Mouse (Mus musculus) myocyte (in vitro differentiated cells): ENCODE results near the gene Mfsd4b3. TPM values are rescaled to one million over a fixed set of nuclear protein-coding genes. Genes with fewer than 3 reads are reported as not detected.
"Not testable (repeated sequence)": the region's sequence is repeated elsewhere in the genome, so short reads cannot be mapped to it uniquely, and the experiment has no call there.

Experiments
- H3K27me3 ChIP-seq: one replicate; pipeline ENCODE4 v1.6.1; 2011; ENCODE audit not compliant: control insufficient read depth, insufficient read depth, insufficient read length
- H3K36me3 ChIP-seq: one replicate; pipeline ENCODE4 v1.6.1; 2011; ENCODE audit not compliant: control insufficient read depth, insufficient read depth
- H3K4me2 ChIP-seq: one replicate; pipeline ENCODE4 v1.6.1; 2011; ENCODE audit warnings: low read depth, control low read depth
- H3K4me3 ChIP-seq: one replicate; pipeline ENCODE4 v1.5.1; 2011; ENCODE audit warnings: mild to moderate bottlenecking, control low read depth, moderate library complexity
- H3K79me2 ChIP-seq: one replicate; pipeline ENCODE4 v1.6.1; 2011; ENCODE audit not compliant: control insufficient read depth, insufficient read depth
- H3ac ChIP-seq: one replicate; pipeline ENCODE4 v1.6.1; 2011; ENCODE audit not compliant: control insufficient read depth, insufficient read length
- CEBPB ChIP-seq: IDR thresholded peaks from 2 replicates; pipeline ENCODE4 v1.6.1; 2011; ENCODE audit warnings: mild to moderate bottlenecking, moderate library complexity; ENCODE audit not compliant: poor library complexity, insufficient read depth, severe bottlenecking
- E2F4 ChIP-seq: IDR thresholded peaks from one replicate; pipeline ENCODE4 v1.6.1; 2011; ENCODE audit warnings: mild to moderate bottlenecking, control low read depth, moderate library complexity; ENCODE audit not compliant: insufficient read depth
- MAX ChIP-seq: IDR thresholded peaks from one replicate; pipeline ENCODE4 v1.6.1; 2011; ENCODE audit warnings: low read depth, mild to moderate bottlenecking, control low read depth
- MYOD1 ChIP-seq, 3 experiments: IDR thresholded peaks; one replicate each; pipeline ENCODE4 v1.6.1; 2011; ENCODE audit warnings: control low read depth in 2 of 3, low read depth in 2 of 3, mild to moderate bottlenecking in 2 of 3, moderate library complexity in 1 of 3; ENCODE audit not compliant: insufficient read length in 2 of 3, control insufficient read depth in 1 of 3
- MYOG ChIP-seq, 3 experiments: IDR thresholded peaks; one replicate each; pipeline ENCODE4 v1.6.1; 2011; ENCODE audit warnings: control low read depth in 2 of 3, low read depth in 2 of 3, mild to moderate bottlenecking in 2 of 3; ENCODE audit not compliant: insufficient read length in 2 of 3, control insufficient read depth in 1 of 3, insufficient read depth in 1 of 3
- POLR2A ChIP-seq: IDR thresholded peaks from one replicate; pipeline ENCODE4 v1.6.1; 2011; ENCODE audit warnings: low read depth, mild to moderate bottlenecking, control low read depth, moderate library complexity; ENCODE audit not compliant: insufficient read length
- POLR2AphosphoS2 ChIP-seq: IDR thresholded peaks from one replicate; pipeline ENCODE4 v1.6.1; 2011; ENCODE audit warnings: low read depth, control low read depth; ENCODE audit not compliant: insufficient read length
- REST ChIP-seq: IDR thresholded peaks from one replicate; pipeline ENCODE4 v1.6.1; 2011; ENCODE audit warnings: mild to moderate bottlenecking, control low read depth, moderate library complexity; ENCODE audit not compliant: insufficient read depth, insufficient read length
- SRF ChIP-seq: IDR thresholded peaks from one replicate; pipeline ENCODE4 v1.6.1; 2011; ENCODE audit warnings: low read depth; ENCODE audit not compliant: control insufficient read depth, insufficient read length
- TCF12 ChIP-seq: IDR thresholded peaks from one replicate; pipeline ENCODE4 v1.6.1; 2011; ENCODE audit warnings: mild to moderate bottlenecking, control low read depth; ENCODE audit not compliant: poor library complexity, insufficient read depth, severe bottlenecking
- TCF3 ChIP-seq: IDR thresholded peaks from one replicate; pipeline ENCODE4 v1.6.1; 2011; ENCODE audit warnings: low read depth, control low read depth; ENCODE audit not compliant: insufficient read length
- USF1 ChIP-seq: IDR thresholded peaks from one replicate; pipeline ENCODE4 v1.6.1; 2011; ENCODE audit warnings: low read depth, mild to moderate bottlenecking, control low read depth, moderate library complexity
- polyA plus RNA-seq: library from polyadenylated mRNA; unstranded; fragments of >200 nt; fragmentation: generic; extraction: Trizol; gene quantifications from one replicate; pipeline ENCODE4 v1.2.1, GENCODE M21; 2012; ENCODE audit warnings: missing spikeins

Gene Mfsd4b3
- polyA plus RNA-seq, 1 experiment = 0.64 TPM

- H3K27me3 ChIP-seq = no peaks in the 10 kb centered on the region
- TF ChIP-seq POLR2AphosphoS2 (no peak), REST (no peak)
- H3K4me3 ChIP-seq = no peak overlapping the region
- H3ac ChIP-seq = no peak overlapping the region
- H3K79me2 ChIP-seq = no peaks in the 10 kb centered on the region
- no peak overlapping the region for H3K4me2 ChIP-seq
- no peaks in the 10 kb centered on the region for H3K36me3 ChIP-seq
Observed at GRCm38 (mm10) chr10:39958266-39958665, 1.7 kb downstream of the Mfsd4b3 start.

- H3K27me3 ChIP-seq = no peaks in the 10 kb centered on the region
- TF ChIP-seq POLR2AphosphoS2 (no peak), TCF3 (no peak), POLR2A (no peak), MYOD1 (IDR thresholded peaks at IDR 0.05; ENCODE audit: control insufficient read depth in 1 of 3, insufficient read length in 2 of 3, low read depth in 2 of 3) (no peak), MYOG (IDR thresholded peaks at IDR 0.05; ENCODE audit: control insufficient read depth in 1 of 3, insufficient read depth in 1 of 3, insufficient read length in 2 of 3, low read depth in 2 of 3) (no peak), CEBPB (no peak), SRF (no peak), TCF12 (no peak), MAX (no peak), REST (no peak), USF1 (no peak)
- no peak overlapping the region for H3K4me2 ChIP-seq
- no peak overlapping the region for H3K4me3 ChIP-seq
- H3K79me2 ChIP-seq = no peaks in the 10 kb centered on the region
- no peaks in the 10 kb centered on the region for H3K36me3 ChIP-seq
- H3ac ChIP-seq = no peak overlapping the region
Observed at GRCm38 (mm10) chr10:39956340-39956878, 3.5 kb downstream of the Mfsd4b3 start.

GRCm38 (mm10) chr10:39955163-39955562, 4.8 kb downstream of the Mfsd4b3 start:
- Histone ChIP-seq H3K36me3 (no peaks in the 10 kb centered on the region), H3K4me2 (no peak overlapping the region), H3K4me3 (no peak overlapping the region), H3ac (no peak overlapping the region), H3K79me2 (no peaks in the 10 kb centered on the region), H3K27me3 (no peaks in the 10 kb centered on the region)
- TF ChIP-seq MAX = no peak
- no peak for TF ChIP-seq E2F4

GRCm38 (mm10) chr10:39949377-39949954, 10.5 kb downstream of the Mfsd4b3 start:
- H3K4me3 ChIP-seq = no peak overlapping the region
- no peaks in the 10 kb centered on the region for H3K79me2 ChIP-seq
- TF ChIP-seq CEBPB = no peak
- TF ChIP-seq MYOD1 (IDR thresholded peaks at IDR 0.05; ENCODE audit: control insufficient read depth in 1 of 3, insufficient read length in 2 of 3, low read depth in 2 of 3) = no peak
- no peak for TF ChIP-seq REST
- TF ChIP-seq POLR2A = no peak
- TF ChIP-seq TCF12 = no peak
- no peak for TF ChIP-seq MYOG (IDR thresholded peaks at IDR 0.05; ENCODE audit: control insufficient read depth in 1 of 3, insufficient read depth in 1 of 3, insufficient read length in 2 of 3, low read depth in 2 of 3)
- TF ChIP-seq MAX = no peak
- no peak for TF ChIP-seq POLR2AphosphoS2
- no peak for TF ChIP-seq SRF
- TF ChIP-seq E2F4 = no peak
- TF ChIP-seq USF1 = no peak
- TF ChIP-seq TCF3 = no peak
- H3ac ChIP-seq = no peak overlapping the region
- H3K36me3 ChIP-seq = no peaks in the 10 kb centered on the region
- no peak overlapping the region for H3K4me2 ChIP-seq
- H3K27me3 ChIP-seq = no peaks in the 10 kb centered on the region

- 0 out of 2 replicates have a peak, but pooled peaks have one; percentile 49 for TF ChIP-seq CEBPB
- not testable (repeated sequence) for H3K27me3 ChIP-seq
Observed at GRCm38 (mm10) chr10:39947195-39947594, 12.8 kb downstream of the Mfsd4b3 start.

GRCm38 (mm10) chr10:39936553-39936952, 23.4 kb downstream of the Mfsd4b3 start:
- TF ChIP-seq POLR2AphosphoS2 (no peak), CEBPB (no peak), MYOD1 (IDR thresholded peaks at IDR 0.05; ENCODE audit: control insufficient read depth in 1 of 3, insufficient read length in 2 of 3, low read depth in 2 of 3) (no peak), MAX (no peak), REST (no peak)
- Histone ChIP-seq H3ac (no peak overlapping the region), H3K4me2 (no peak overlapping the region), H3K36me3 (no peaks in the 10 kb centered on the region), H3K27me3 (no peaks in the 10 kb centered on the region), H3K4me3 (no peak overlapping the region), H3K79me2 (no peaks in the 10 kb centered on the region)

More at GRCm38 (mm10) chr10:39947195-39947594, 12.8 kb downstream of the Mfsd4b3 start:
- H3K36me3 ChIP-seq, H3K79me2 ChIP-seq, H3K4me3 ChIP-seq, H3K4me2 ChIP-seq, H3ac ChIP-seq: not testable (repeated sequence)
